Mouse (Mus musculus) forelimb bud, embryonic 11.5 days (tissue): ENCODE results near the gene Nuak2.

ENCODE experiments used
- DNase-seq: peaks from one replicate; pipeline ENCODE4 v3.0.0-alpha.2; 2012; ENCODE audit warnings: low read depth, low spot score

Gene Nuak2

GRCm38 (mm10) chr1:132376211-132377054 lies 60.5 kb downstream of the Nuak2 start:
- DNase-seq = no peak

GRCm38 (mm10) chr1:132377055-132377365 lies 61.1 kb downstream of the Nuak2 start:
- no peak for DNase-seq

GRCm38 (mm10) chr1:132377811-132378210 lies 61.9 kb downstream of the Nuak2 start:
- no peak for DNase-seq

- DNase-seq = no peak
These were observed 64.7 kb downstream of the Nuak2 start for GRCm38 (mm10) chr1:132380550-132381100.

GRCm38 (mm10) chr1:132381929-132382328 lies 66.0 kb downstream of the Nuak2 start:
- no peak for DNase-seq
